Mouse (Mus musculus) adrenal gland (tissue): Measurements from ENCODE around the gene Marf1.

Experiments
- intact Hi-C: fragments of 180-260 bp; cut with DNase I; formaldehyde crosslinking; loops from one replicate; pipeline ENCODE4 v1.15.1; 2025

The Marf1 gene

GRCm38 (mm10) chr16:14139106-14139505 lies 24.0 kb downstream of the Marf1 start:
- intact Hi-C loops = no loop called here

GRCm38 (mm10) chr16:14137976-14138561 lies 25.1 kb downstream of the Marf1 start:
- intact Hi-C loops = no loop called here

GRCm38 (mm10) chr16:14135014-14135413 lies 28.1 kb downstream of the Marf1 start:
- intact Hi-C loops = no loop called here

GRCm38 (mm10) chr16:14131838-14132237 lies 31.3 kb downstream of the Marf1 start:
- intact Hi-C loops = no loop called here

GRCm38 (mm10) chr16:14131376-14131775 lies 31.8 kb downstream of the Marf1 start:
- intact Hi-C loops = no loop called here

- intact Hi-C loops = no loop called here
Observed at GRCm38 (mm10) chr16:14130796-14131195, 32.4 kb downstream of the Marf1 start.

- intact Hi-C loops = no loop called here
Observed at GRCm38 (mm10) chr16:14128977-14129376, 34.2 kb downstream of the Marf1 start.

- intact Hi-C loops = no loop called here
Observed at GRCm38 (mm10) chr16:14125253-14125652, 37.9 kb downstream of the Marf1 start.

GRCm38 (mm10) chr16:14124709-14125108 lies 38.4 kb downstream of the Marf1 start:
- intact Hi-C loops = no loop called here

- intact Hi-C loops = no loop called here
Observed at GRCm38 (mm10) chr16:14123901-14124300, 39.2 kb downstream of the Marf1 start.

GRCm38 (mm10) chr16:14122586-14122985 lies 40.6 kb downstream of the Marf1 start:
- intact Hi-C loops = no loop called here

- intact Hi-C loops = no loop called here
Observed at GRCm38 (mm10) chr16:14121563-14121962, 41.6 kb downstream of the Marf1 start.

- intact Hi-C loops = no loop called here
Observed at GRCm38 (mm10) chr16:14120941-14121340, 42.2 kb downstream of the Marf1 start.

- intact Hi-C loops = loop anchor here (10.0 kb wide), 1 partner anchor 212 kb away; the partner anchor contains the start of genes Mpv17l and Pdxdc1
Observed at GRCm38 (mm10) chr16:14117299-14117698, 45.9 kb downstream of the Marf1 start.

GRCm38 (mm10) chr16:14112742-14113141 lies 50.4 kb downstream of the Marf1 start:
- intact Hi-C loops = loop anchor here (10.0 kb wide), 1 partner anchor 208 kb away; the partner anchor contains the start of genes Mpv17l and Pdxdc1

GRCm38 (mm10) chr16:14112133-14112532 lies 51.0 kb downstream of the Marf1 start:
- intact Hi-C loops = loop anchor here (10.0 kb wide), 1 partner anchor 207 kb away; the partner anchor contains the start of genes Mpv17l and Pdxdc1

GRCm38 (mm10) chr16:14110922-14111321 lies 52.2 kb downstream of the Marf1 start:
- intact Hi-C loops = loop anchor here (10.0 kb wide), 1 partner anchor 206 kb away; the partner anchor contains the start of genes Mpv17l and Pdxdc1

- intact Hi-C loops = loop anchor here (10.0 kb wide), 1 partner anchor 205 kb away; the partner anchor contains the start of genes Mpv17l and Pdxdc1
Observed at GRCm38 (mm10) chr16:14109651-14110230, 53.4 kb downstream of the Marf1 start.

GRCm38 (mm10) chr16:14105891-14106290 lies 57.3 kb downstream of the Marf1 start:
- intact Hi-C loops = no loop called here

- intact Hi-C loops = no loop called here
Observed at GRCm38 (mm10) chr16:14091771-14092170, 71.4 kb downstream of the Marf1 start.

GRCm38 (mm10) chr16:14089296-14089695 lies 73.9 kb downstream of the Marf1 start:
- intact Hi-C loops = no loop called here

- intact Hi-C loops = no loop called here
Observed at GRCm38 (mm10) chr16:14088249-14088648, 74.9 kb downstream of the Marf1 start.

- intact Hi-C loops = no loop called here
Observed at GRCm38 (mm10) chr16:14082925-14083324, 80.2 kb downstream of the Marf1 start.
